Mouse (Mus musculus) neural tube, embryonic 11.5 days (tissue): Measurements from ENCODE around the gene Ngly1. TPM values are rescaled to one million over a fixed set of nuclear protein-coding genes. Genes with fewer than 3 reads are reported as not detected.

Experiments used
- ATAC-seq: fragments of 200-750 bp; cut with Nextera tagmentation; 2 replicates; pipeline ENCODE4 v1.8.0; 2017; ENCODE audit warnings: moderate number of reproducible peaks, mild to moderate bottlenecking, moderate TSS enrichment, moderate library complexity; ENCODE audit not compliant: insufficient read depth, low FRiP score, low TSS enrichment
- DNase-seq: peaks from one replicate; pipeline ENCODE4 v3.0.0-alpha.2; 2015; ENCODE audit warnings: low spot score
- H3K27ac ChIP-seq: fragments of 300-500 bp; sonication (generic); 2 replicates; pipeline ENCODE4 v1.5.1; 2014; ENCODE audit warnings: low read depth, mild to moderate bottlenecking, low read length
- H3K27me3 ChIP-seq: fragments of 300-500 bp; sonication (generic); 2 replicates; pipeline ENCODE4 v1.6.1; 2014; ENCODE audit warnings: mild to moderate bottlenecking, low read length, mixed read lengths; ENCODE audit not compliant: control insufficient read depth, insufficient read depth
- H3K36me3 ChIP-seq: fragments of 300-500 bp; sonication (generic); 2 replicates; pipeline ENCODE4 v1.6.1; 2014; ENCODE audit warnings: mild to moderate bottlenecking, low read length, moderate library complexity, mixed read lengths; ENCODE audit not compliant: control insufficient read depth, insufficient read depth
- H3K4me1 ChIP-seq: fragments of 300-500 bp; sonication (generic); 2 replicates; pipeline ENCODE4 v1.6.1; 2014; ENCODE audit warnings: low read length, mixed read lengths; ENCODE audit not compliant: control insufficient read depth, insufficient read depth
- H3K4me2 ChIP-seq: fragments of 300-500 bp; sonication (generic); 2 replicates; pipeline ENCODE4 v1.6.1; 2014; ENCODE audit warnings: low read depth, mild to moderate bottlenecking, moderate library complexity
- H3K4me3 ChIP-seq: fragments of 300-500 bp; sonication (generic); 2 replicates; pipeline ENCODE4 v1.5.1; 2014; ENCODE audit warnings: low read depth, low read length
- H3K9ac ChIP-seq: fragments of 300-500 bp; sonication (generic); 2 replicates; pipeline ENCODE4 v1.6.1; 2014; ENCODE audit warnings: mild to moderate bottlenecking, low read length
- H3K9me3 ChIP-seq: fragments of 300-500 bp; sonication (generic); 2 replicates; pipeline ENCODE4 v1.6.1; 2016; ENCODE audit warnings: low read length; ENCODE audit not compliant: control insufficient read depth
- WGBS: fragments of 180-500 bp; shearing (Covaris S2); extraction: QIAGEN DNeasy Blood & Tissue Kit; methylation state at CpG from one replicate; pipeline ENCODE4 v1.1.7; 2014; 5-methylcytosine and 5-hydroxymethylcytosine counted together
- polyA plus RNA-seq: library from polyadenylated mRNA; unstranded; fragments of >200 nt; fragmentation: Nextera tagmentation; extraction: Ambion mirVana; gene quantifications from 2 replicates; pipeline ENCODE4 v1.2.1, GENCODE M21; 2014

The Ngly1 gene
- polyA plus RNA-seq, 1 experiment from 2014 or later = 20.1 TPM

GRCm38 (mm10) chr14:16328531-16328930 is 79.5 kb downstream of the Ngly1 start:
- H3K27ac ChIP-seq = 0 out of 2 replicates have a peak overlapping the region, but pooled peaks have one; percentile 10
- no peaks in the 10 kb centered on the region for H3K4me1 ChIP-seq
- no peak overlapping the region for H3K4me2 ChIP-seq
- 9% methylated on average over 2 of the region's 2 CpGs for WGBS
- no peaks in the 10 kb centered on the region for H3K9me3 ChIP-seq
- H3K27me3 ChIP-seq = no peaks in the 10 kb centered on the region
- no peak overlapping the region for H3K4me3 ChIP-seq
- H3K9ac ChIP-seq = no peak overlapping the region
- H3K36me3 ChIP-seq = no peaks in the 10 kb centered on the region
- DNase-seq = peak; percentile 63
- ATAC-seq = peak; percentile 55; the same call in 1 of the 2 replicates

GRCm38 (mm10) chr14:16328959-16329480 is 79.9 kb downstream of the Ngly1 start:
- ATAC-seq = no peak
- H3K4me3 ChIP-seq = no peak overlapping the region
- no peaks in the 10 kb centered on the region for H3K9me3 ChIP-seq
- H3K4me2 ChIP-seq = no peak overlapping the region
- no peaks in the 10 kb centered on the region for H3K27me3 ChIP-seq
- H3K9ac ChIP-seq = 0 out of 2 replicates have a peak overlapping the region, but pooled peaks have one; percentile 7
- H3K36me3 ChIP-seq = no peaks in the 10 kb centered on the region
- 42% methylated on average over 5 of the region's 5 CpGs for WGBS
- 0 out of 2 replicates have a peak overlapping the region, but pooled peaks have one; percentile 10 for H3K27ac ChIP-seq
- no peaks in the 10 kb centered on the region for H3K4me1 ChIP-seq
- no peak for DNase-seq

- H3K9ac ChIP-seq = no peak overlapping the region
- no peak overlapping the region for H3K4me2 ChIP-seq
- ATAC-seq (no peak), DNase-seq (no peak)
- 67% methylated on average over 3 of the region's 3 CpGs for WGBS
- H3K4me1 ChIP-seq = no peaks in the 10 kb centered on the region
- H3K36me3 ChIP-seq = no peaks in the 10 kb centered on the region
- no peak overlapping the region for H3K27ac ChIP-seq
- H3K9me3 ChIP-seq = no peaks in the 10 kb centered on the region
- H3K27me3 ChIP-seq = no peaks in the 10 kb centered on the region
- no peak overlapping the region for H3K4me3 ChIP-seq
These were observed 80.7 kb downstream of the Ngly1 start for GRCm38 (mm10) chr14:16329756-16330155.

- H3K4me2 ChIP-seq = no peak overlapping the region
- no peaks in the 10 kb centered on the region for H3K27me3 ChIP-seq
- H3K4me1 ChIP-seq = no peaks in the 10 kb centered on the region
- no peaks in the 10 kb centered on the region for H3K36me3 ChIP-seq
- no peaks in the 10 kb centered on the region for H3K9me3 ChIP-seq
- H3K4me3 ChIP-seq = no peak overlapping the region
- ATAC-seq (no peak), DNase-seq (no peak)
- 88% methylated on average over 3 of the region's 3 CpGs for WGBS
- no peak overlapping the region for H3K27ac ChIP-seq
- no peak overlapping the region for H3K9ac ChIP-seq
These were observed 85.2 kb downstream of the Ngly1 start for GRCm38 (mm10) chr14:16334260-16334659.

GRCm38 (mm10) chr14:16335835-16336417 is 86.8 kb downstream of the Ngly1 start:
- Histone ChIP-seq H3K27me3 (no peaks in the 10 kb centered on the region), H3K9ac (no peak overlapping the region), H3K9me3 (no peaks in the 10 kb centered on the region), H3K27ac (no peak overlapping the region), H3K36me3 (no peaks in the 10 kb centered on the region), H3K4me1 (no peaks in the 10 kb centered on the region), H3K4me3 (no peak overlapping the region), H3K4me2 (no peak overlapping the region)
- DNase-seq = no peak
- 66% methylated on average over 3 of the region's 3 CpGs for WGBS
- no peak for ATAC-seq

GRCm38 (mm10) chr14:16347505-16347904 is 98.4 kb downstream of the Ngly1 start:
- H3K4me1 ChIP-seq = no peaks in the 10 kb centered on the region
- 77% methylated on average over 9 of the region's 9 CpGs for WGBS
- H3K36me3 ChIP-seq = no peaks in the 10 kb centered on the region
- no peak overlapping the region for H3K9ac ChIP-seq
- H3K27me3 ChIP-seq = no peaks in the 10 kb centered on the region
- ATAC-seq = no peak
- no peaks in the 10 kb centered on the region for H3K9me3 ChIP-seq
- H3K4me2 ChIP-seq = no peak overlapping the region
- no peak for DNase-seq
- no peak overlapping the region for H3K4me3 ChIP-seq
- no peak overlapping the region for H3K27ac ChIP-seq

GRCm38 (mm10) chr14:16359704-16360103 is 110.6 kb downstream of the Ngly1 start:
- Histone ChIP-seq H3K9me3 (no peaks in the 10 kb centered on the region), H3K4me2 (no peak overlapping the region), H3K4me1 (no peaks in the 10 kb centered on the region), H3K27ac (no peak overlapping the region), H3K36me3 (no peaks in the 10 kb centered on the region), H3K4me3 (no peak overlapping the region), H3K9ac (no peak overlapping the region), H3K27me3 (no peaks in the 10 kb centered on the region)
- DNase-seq = no peak
- ATAC-seq = no peak
- 76% methylated on average over 1 of the region's 1 CpGs for WGBS

Other genes with a start within 250 kb of the Ngly1 start
- gene Oxsm, start 528 bp downstream of the Ngly1 start, polyA plus RNA-seq = 0.90 and 0.92 TPM in 2 replicates
- gene Top2b, start 115.9 kb downstream of the Ngly1 start, polyA plus RNA-seq = 161 TPM in 2 replicates